Mouse (Mus musculus) thymus, adult 18-20 months (tissue): ENCODE data around the gene Cd79a.

Experiments used
- DNase-seq, 2 experiments: peaks; one replicate each; pipeline ENCODE4 v3.0.0; 2022; ENCODE audit warnings: mixed read lengths in 2 of 2

The Cd79a gene

DNA sequence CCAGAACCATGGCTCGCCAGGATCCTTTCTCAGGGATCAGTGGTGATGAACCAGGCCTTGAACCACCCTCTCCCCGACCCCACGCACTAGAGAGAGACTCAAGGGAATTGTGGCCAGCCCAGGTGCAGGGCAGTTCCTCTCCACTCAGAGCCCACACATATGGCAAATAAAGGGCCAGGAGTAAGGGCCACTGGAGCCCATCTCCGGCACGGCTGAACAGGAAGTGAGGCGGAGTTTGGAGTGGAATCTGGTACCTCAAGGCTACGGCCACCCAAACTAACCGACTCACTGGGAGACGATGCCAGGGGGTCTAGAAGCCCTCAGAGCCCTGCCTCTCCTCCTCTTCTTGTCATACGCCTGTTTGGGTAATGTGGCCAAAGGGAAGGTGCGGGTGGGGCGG, at the start of gene Cd79a:
Cd79a (plus strand) TSS at position 158 of the 400 bp plus-strand sequence.
- no peak for DNase-seq

DNA sequence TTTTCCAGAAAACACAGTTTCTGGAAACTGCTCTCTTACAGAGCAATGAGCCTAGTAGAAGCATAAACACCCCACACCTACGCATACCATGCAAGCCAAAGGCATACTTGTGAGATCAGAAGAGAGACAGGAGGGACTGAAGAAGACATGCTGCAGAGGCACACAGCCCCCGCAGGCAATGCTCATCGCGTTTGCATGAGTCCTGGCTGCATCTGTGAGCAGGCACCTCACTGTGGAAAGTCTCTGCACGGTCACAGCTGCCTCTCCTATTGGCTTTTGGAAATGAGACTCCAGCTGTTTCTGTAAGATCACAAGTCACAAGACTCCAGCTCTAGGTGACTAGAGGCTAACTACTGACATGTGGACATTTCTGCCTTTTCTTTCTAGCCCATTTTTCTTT, 47.0 kb upstream of the Cd79a start:
- DNase-seq: no peak

DNA sequence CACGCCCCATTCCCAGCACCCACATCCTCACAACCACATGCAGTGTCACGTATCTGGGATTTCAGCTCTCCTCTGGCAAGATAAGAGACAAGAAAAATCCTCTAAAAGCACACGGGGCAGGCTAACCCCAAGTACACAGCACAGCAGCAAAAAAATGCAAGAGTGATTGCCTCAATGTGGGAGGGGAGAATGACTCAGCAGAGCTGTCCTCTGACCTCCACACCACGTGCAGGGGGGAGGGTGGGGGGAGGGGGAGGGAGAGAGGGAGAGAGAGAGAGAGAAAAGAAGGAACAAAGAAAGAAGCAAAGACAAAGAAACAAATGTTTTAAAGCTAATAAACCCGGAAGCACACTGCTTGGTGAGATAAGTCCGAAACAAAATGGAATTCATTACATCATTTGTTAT, 46.3 kb upstream of the Cd79a start:
- DNase-seq: no peak

DNA sequence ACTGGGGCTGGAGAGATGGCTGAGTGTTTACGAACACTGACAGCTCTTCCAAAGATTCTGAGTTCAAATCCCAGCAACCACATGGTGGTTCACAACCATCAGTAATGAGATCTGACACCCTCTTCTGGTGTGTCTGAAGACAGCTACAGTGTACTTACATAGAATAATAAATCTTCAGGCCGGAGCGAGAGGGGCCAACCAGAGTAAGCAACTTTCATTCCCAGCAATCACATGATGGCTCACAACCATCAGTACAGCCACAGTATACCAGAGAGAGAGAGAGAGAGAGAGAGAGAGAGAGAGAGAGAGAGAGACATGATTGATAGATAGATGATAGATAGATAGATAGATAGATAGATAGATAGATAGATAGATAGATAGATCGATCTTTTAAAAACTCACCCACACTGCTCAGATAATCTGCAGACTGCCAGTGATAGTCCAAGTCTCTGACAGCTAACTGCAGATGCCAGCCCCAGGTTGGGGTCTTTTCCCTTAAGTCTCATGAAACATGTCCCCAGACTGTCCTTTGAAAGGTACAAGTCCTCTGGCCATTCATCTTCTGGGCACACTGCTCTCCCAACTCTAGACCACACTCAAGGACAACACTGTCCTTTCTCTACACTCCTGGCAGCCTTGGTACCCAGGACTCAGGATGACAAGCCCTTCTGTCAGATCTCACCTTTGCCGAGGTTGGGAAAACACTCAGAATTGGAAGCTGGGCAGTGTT, 45.4 kb upstream of the Cd79a start:
- DNase-seq: no peak

DNA sequence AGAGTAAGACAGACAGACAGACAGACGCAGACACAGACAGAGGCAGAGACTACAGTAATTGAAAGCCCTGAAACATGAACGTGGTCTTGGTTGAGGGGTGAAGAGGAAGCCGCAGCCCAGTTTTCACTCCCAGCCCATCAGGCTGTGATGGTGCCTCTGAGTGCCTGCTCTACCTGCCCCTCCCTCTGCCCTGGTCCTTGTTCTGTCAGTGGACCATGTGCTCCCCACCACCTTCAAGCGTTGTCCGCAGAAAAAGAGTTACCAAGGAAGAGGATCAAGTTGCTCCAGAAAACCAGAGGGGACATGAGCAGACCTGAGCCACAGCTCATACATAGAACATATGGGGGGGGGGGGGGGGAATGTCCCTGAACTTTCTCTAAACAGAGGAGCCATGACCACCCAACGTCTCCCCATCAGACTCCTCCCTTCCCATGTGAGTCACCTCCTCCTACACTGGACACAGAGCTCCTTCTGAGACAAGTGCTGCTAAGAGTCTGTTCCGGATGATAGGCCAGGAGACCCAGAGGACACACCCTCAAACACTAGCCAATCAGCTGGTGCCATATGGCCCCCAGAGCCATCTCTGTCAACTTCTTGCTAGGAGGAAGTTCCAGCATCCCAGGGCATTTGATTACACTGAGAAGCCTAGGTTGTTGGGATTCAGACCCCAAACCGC, 44.5 kb upstream of the Cd79a start:
- DNase-seq: no peak

DNA sequence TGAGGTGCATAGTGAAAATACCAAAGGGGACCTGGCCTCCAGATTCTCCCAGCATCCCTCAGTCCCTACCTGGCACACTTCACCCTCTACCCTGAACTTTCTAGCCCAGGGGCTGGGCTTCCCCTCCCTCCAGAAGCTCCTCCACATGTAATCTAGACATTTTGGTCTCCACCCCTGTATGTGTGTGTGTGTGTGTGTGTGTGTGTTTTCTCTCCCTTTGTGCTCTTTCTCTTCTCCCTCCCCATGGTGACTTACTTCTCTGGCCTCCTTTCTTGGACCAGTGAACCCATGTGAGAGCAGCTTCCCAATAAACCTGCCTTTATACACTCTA, 44.0 kb upstream of the Cd79a start:
- DNase-seq: no peak

DNA sequence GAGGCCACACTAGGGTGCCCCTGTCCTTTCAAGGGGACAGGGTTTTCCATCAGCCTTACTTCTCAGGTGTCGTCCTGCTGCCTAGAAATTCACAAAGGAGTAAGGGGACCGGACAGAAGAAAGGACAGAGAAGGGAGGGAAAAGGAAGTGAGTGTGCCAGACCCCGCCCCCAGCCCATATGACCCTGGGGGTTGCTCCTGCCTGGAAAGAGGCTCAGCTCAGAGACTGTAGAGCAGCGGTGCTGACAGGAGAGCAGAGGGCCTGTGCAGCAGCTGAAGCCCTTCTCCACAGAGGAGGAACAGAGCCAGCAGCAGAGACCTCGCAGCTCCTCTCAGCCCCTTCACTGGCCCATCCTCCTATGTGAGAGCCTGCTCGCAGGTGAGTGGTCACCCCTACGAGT, 43.5 kb upstream of the Cd79a start:
- no peak for DNase-seq

DNA sequence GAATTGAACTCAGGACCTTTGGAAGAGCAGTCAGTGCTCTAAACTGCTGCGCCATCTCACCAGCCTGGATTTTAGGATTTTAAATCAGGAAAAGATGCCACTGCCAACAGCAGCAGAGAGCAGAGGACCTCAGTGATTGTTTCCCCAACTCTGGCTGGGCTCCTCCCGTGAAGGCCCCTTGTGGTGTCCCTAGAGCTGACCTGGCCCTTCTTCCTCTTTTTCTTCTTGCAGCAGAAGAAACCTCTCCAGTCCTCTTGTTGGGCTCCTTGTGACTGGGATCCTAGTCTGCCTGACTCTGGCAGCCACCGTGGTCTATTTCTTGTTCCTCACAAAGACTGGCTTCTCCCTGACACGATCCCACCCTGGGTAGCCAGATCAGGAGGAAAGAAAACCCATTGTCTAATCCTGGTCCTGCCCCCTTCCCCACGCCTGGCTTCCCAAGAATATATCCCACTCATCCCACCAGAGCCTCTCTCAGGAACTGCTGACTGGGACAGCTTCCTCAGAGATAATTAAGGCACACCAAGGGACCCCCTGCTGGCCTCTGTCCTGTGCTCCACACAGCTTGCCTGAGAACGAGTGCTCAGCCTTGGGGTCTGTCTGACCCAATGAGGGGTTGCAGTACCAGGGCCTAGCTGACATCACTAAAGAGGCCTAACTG, 40.6 kb upstream of the Cd79a start:
- DNase-seq: no peak

DNA sequence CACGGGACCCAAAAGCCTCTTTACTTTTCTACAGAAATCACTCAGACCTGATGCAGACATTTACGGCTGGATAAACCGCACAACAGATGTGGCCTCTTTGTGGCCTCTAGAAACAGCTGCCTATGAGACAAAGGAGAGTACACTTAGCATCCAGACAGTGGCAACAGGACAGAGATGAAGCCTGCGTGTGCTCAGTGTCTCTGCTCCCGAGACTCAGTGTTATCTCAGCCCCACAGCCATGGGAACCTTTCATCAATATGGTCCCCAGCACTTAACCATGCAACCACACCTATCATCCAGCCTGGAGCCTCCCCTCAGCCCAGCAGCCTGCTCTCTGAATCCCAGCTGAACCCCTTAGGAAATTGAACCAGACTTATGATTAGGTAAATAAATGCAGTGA, 37.9 kb upstream of the Cd79a start:
- no peak for DNase-seq

DNA sequence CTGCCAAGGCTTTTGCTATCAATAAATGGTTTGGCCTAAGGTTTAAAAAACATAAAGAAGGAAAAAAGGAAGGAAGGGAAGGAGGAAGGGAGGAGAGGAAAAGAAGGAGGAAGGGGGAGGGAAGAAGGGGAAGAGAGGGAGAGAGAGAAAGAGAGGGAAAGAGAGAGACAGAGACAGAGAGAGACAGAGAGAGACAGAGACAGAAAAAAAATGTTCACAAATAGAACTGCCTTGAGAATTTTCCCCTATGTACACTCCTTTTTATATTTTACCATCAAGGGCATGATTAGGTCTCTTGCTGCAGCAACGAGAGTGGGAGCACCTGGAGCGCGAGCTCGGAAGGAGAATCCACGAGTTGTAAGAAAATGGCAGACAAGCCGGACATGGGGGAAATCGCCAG, 35.3 kb upstream of the Cd79a start, which contains the start of gene Gm9844:
Gm9844 (plus strand) TSS at position 301 of the 400 bp plus-strand sequence.
- no peak for DNase-seq

DNA sequence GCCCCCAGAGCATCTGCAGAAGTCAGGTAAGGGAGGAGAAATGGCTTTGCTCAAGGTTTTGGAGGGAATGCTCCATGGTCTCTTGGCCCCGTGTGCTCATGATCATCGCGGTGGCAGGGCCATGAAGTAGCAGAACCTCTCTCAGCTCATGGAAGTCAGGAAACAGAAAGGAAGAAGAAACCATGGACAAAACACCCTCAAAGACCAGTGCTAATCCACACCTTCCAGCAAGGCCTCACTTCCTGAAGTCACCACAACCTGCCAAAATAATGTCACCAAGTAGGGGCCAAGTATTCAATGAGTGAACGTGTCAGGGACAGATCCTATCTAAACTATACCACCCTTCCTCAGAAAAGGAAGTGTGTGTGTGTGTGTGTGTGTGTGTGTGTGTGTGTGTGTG, 34.3 kb upstream of the Cd79a start:
- no peak for DNase-seq

DNA sequence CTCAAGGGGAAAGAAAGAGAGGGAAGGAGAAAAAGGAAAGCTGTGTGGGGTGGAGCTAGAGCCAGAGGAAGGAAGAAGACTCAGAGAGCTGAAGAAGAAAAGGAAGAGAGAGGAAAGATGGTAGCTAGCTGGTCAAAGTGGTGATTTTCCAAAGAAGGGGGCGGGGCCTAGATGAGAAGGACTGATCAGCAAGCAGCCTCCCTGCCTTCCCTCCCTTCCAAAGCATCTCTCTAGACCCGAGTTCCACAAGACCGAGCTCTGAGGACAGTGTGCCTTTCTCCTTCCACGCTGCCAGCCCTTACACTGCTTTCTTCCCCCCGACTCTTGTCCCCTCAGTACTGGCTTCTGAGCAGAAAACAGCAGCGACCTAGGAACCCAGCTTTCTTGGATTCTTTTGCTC, 33.0 kb upstream of the Cd79a start:
- no peak for DNase-seq

DNA sequence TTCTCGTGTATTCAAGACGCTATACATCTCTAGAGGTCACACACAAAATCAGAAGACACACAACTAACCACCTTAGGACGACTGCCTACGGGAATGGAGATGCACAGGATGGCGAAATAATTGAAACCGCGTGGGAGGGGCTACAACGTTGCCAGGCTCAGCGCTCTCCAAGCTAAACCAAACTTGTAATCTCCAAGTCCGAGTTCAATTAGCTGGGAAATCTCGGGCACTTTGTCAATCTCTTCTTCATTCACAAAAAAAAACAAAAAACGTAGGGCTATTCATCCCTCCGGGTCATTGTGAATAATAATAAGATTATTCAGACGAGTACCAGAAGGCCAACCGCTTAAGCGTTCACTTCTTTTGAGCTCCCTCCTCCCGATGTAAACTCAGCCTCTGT, 28.1 kb upstream of the Cd79a start:
- DNase-seq: no peak

DNA sequence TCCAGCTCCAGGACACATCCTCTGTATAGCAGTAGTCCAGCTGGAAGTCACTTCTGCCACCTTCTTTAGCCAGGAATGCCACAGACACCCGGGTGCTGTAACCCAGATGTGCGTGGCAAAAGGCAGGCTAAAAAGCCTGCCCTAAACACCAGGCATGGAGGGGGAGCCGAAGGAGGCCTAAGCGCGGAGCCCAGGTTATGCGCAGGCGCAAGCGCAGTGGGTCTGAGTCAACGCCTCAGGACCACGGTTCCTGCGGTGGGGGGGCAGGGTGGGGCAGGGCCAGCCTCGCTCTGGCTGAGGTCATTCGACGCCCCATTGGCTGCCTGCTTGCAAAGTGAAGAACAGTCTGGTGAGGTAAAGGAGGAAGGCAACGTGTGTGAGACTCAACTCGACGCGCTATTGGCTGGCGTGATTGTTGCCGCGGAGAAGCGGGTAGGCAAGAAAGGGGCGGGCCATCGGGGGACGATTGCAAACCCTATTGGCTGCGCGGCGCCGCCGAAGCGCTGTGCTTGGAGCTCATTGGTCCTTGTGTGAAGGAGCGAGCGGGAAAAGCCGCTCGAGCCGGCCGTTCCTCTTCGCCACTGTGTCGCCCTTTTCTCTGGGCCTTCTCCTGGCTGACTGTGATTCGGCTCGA, 27.5 kb upstream of the Cd79a start, which contains the start of the genes Lypd4 and Dmrtc2:
Lypd4 (minus strand) TSS at position 410 of the 634 bp plus-strand sequence.
Dmrtc2 (plus strand) TSS at position 526 of the 634 bp plus-strand sequence.
- DNase-seq: no peak

DNA sequence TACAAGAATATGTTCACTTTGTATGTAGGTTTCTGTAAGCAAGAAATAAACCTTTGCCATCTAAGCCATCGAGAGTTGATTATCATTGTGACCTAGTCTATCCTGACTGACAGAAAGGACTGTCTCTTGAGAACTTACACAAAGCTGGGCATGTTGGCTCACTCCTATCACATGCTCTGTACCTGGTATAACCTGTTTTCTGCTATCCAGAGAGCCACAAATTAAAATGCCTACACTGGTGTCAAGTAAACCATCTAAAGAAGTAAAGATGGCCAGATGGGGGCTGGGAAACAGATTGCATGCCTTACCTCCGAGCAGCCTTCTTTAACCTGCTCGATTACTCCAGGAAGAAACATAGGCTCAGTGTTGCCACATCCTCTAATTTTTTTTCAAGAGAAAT, 19.6 kb upstream of the Cd79a start:
- no peak for DNase-seq

DNA sequence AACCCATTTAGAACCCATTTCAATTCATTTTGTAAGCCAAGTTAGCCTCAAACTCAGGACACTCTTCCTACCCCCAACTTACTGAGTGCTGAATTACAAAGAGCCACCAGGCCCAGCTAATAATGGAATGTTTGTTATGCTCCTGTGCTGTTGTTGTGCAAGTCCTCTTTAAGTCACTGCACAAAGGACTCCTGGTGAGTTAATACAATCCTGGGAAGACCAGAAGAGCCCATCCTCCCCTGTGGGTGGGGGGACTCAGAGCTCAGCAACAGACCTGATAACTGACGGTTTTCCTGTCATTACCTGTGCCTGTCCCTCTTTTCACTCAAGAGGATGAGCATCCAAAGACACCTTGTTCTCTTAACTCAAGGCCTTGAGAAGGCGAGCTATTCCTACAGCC, 17.6 kb upstream of the Cd79a start:
- DNase-seq: no peak

DNA sequence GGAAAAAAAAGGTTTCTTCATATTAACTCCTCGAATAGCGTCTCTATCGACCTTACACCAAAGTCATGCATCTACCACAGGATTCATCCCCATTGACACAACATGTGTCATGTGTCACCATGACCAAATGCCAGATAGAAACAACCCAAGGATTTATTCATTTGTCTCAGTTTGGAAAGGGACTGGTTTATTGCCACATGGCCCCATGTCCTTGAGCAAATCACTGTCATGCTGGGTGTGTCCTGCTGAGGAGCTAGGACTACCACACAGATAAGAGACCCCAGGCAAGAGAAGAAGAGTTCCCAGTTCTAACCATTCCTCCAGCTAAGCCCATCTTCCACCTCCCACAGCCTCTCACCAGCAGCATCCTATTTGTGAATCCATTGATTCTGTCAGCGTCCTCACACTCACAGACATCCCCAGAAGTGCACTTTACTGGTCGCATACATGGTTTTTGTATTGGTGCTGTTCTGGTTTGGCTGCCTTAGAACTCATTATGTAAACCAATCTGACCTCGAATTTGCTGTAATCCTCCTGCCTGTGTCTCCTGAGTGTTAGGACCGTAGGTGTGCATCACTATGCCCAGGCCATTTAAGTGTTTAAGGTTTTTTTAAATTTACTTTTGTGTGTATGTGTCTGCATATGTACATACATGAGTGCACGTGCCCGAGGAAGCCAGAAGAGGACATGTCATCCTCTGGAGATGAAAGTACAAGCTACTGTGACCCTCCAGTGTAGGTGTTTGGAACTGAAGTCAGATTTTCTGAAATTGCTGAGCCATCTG, 14.6 kb upstream of the Cd79a start:
- no peak for DNase-seq

DNA sequence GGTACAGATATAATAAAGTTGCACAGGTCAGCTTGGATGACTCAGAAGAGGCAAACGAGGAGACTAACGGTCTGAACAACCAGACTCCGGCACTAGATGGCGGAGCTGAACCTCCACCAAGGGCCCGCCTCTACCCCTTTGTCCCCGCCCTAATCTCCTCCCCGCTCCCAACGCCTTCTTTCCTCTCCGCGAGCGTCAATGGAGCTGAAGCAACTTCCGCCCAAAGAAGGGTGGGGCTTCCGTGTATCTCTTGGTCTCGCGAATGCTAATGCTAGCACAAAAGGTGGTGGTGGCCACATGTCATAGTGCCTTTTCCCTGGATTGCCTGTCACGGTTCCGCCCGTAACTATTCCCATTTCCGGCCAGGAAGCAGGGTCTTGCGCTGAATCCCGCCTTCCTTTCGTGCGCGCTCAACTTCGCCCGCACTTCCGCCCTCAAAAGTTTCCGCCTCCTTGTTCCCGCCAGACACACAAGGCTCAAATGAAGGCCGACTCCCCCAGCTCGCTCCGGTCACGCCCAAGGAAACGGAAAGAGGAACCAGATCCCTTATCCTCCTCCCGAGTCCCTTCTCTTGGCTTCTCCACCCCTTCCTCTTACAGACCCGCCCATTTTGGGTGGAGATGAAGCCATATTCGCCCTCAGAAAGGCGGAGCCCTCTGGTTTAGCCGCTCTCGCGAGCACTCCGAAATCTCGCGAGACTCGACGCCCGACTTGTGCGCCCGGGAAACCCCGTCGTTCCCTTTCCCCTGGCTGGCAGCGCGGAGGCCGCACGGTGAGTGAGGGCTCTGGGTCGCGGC, 13.1 kb upstream of the Cd79a start, which contains the start of gene Rps19:
Rps19 (plus strand) TSS at position 476 of the 797 bp plus-strand sequence.
- peak; percentile 92 to 98 for DNase-seq

DNA sequence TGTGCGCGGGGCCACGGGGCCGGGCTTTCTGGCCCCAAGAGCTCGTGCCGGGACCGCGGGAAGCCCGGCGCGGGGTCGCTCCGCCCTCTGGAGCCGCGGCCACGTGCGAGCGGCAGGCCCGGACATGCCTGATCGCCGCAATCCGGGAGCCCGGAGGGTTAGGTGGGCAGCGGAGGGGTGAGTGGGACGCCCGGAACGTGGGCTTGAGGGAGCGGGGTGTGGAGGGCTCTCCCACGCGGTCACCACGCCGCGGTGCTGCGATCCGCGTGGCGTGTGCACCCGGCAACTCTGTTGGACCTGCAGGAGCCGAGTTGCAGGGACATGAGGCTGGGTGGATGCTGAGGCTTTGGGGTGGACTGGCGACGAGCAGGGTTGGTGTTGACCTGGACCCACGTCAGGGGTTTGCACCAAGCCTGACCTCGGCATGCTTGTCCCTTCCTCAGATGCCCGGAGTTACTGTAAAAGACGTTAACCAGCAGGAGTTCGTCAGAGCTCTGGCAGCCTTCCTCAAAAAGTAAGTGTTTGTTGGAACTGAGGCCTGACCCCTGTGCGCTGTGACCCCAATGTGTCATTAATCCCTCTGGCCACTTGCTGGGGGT, 12.4 kb upstream of the Cd79a start:
- DNase-seq: no peak

DNA sequence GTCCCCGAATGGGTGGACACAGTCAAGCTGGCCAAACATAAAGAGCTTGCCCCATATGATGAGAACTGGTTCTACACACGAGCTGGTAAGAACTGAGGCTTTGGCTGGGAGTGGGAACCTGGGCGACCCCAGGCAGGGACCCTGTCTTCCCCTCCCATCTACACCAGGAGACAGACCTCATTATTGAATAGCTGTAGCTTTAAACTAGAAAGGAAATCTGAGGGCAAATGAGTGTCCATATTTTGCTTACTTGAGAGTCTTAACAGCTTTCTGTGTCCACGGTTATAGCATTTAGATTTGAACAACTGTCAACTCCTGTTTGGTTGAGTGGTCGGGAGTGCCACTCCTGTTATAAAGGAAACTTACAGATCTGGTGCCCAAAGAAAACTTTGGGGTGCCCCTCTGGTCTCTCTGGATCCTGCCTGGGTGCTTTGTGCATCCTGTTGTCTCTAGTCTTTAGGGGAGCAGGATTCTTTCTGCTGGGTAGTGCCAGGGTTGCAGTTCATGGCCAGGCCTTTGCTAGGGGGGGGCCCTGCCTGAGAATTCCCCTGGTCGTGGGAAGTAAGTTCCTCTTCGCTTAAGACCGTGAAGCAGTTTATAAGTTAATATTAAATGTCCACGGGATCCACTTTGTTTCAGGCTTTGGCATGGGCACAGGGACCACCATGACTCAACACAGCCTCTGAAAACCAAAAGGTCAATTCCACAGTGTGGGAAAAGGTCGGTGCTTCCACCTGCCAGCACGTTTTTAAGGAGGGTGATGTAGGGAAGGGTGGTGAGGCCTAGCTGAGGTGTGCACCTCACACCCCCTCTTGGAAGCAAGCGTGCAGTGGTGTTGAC, 11.5 kb upstream of the Cd79a start:
- DNase-seq: no peak

DNA sequence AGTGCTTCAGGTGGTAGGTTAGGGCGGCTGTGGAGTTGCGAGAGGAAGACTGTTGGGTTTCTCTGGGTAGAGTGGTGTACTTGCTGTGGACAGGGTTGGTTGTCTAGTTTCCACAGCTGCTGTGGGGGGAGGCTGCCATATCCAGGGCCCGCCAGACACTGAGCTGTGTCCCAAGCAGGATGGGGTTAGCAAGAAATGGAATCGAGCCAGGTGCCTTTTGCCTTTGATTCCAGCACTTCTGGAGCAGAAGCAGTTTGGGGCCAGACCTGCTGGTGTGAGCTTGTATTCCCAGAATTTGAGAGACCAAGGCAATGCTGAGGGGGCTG, 10.9 kb upstream of the Cd79a start:
- DNase-seq: no peak
